Mouse (Mus musculus) intestine, postnatal 0 days (tissue): ENCODE results near the gene Med13l. TPM values are rescaled to one million over a fixed set of nuclear protein-coding genes. Genes with fewer than 3 reads are reported as not detected.
A peak's percentile ranks its signal among the peaks of the same experiment; 100 is the strongest.

Source experiments
- ATAC-seq: fragments of 200-750 bp; cut with Nextera tagmentation; 2 replicates; pipeline ENCODE4 v1.8.0; 2017; ENCODE audit warnings: mild to moderate bottlenecking, moderate TSS enrichment, moderate library complexity
- H3K27ac ChIP-seq: fragments of 300-500 bp; sonication (generic); 2 replicates; pipeline ENCODE4 v1.5.1; 2014; ENCODE audit warnings: mild to moderate bottlenecking, low read depth, low read length, moderate library complexity
- H3K27me3 ChIP-seq: fragments of 300-500 bp; sonication (generic); replicated peaks from 2 replicates; pipeline ENCODE4 v1.6.1; 2014; ENCODE audit warnings: low read length, mixed read lengths; ENCODE audit not compliant: control insufficient read depth, insufficient read depth
- H3K36me3 ChIP-seq: fragments of 300-500 bp; sonication (generic); 2 replicates; pipeline ENCODE4 v1.6.1; 2014; ENCODE audit warnings: mild to moderate bottlenecking, moderate library complexity; ENCODE audit not compliant: control insufficient read depth, insufficient read depth
- H3K4me1 ChIP-seq: fragments of 300-500 bp; sonication (generic); replicated peaks from 2 replicates; pipeline ENCODE4 v1.6.1; 2014; ENCODE audit warnings: antibody characterized with exemption, low read length, mixed read lengths; ENCODE audit not compliant: control insufficient read depth, insufficient read depth
- H3K4me2 ChIP-seq: fragments of 300-500 bp; sonication (generic); replicated peaks from 2 replicates; pipeline ENCODE4 v1.6.1; 2014; ENCODE audit warnings: low read depth, mild to moderate bottlenecking, moderate library complexity
- H3K4me3 ChIP-seq: fragments of 300-500 bp; sonication (generic); 2 replicates; pipeline ENCODE4 v1.5.1; 2014; ENCODE audit warnings: low read depth, low read length
- H3K9ac ChIP-seq: fragments of 300-500 bp; sonication (generic); 2 replicates; pipeline ENCODE4 v1.6.1; 2014; ENCODE audit warnings: mild to moderate bottlenecking, low read depth, low read length
- H3K9me3 ChIP-seq: fragments of 300-500 bp; sonication (generic); 2 replicates; pipeline ENCODE4 v1.6.1; 2016; ENCODE audit warnings: mixed run types; ENCODE audit not compliant: control insufficient read depth
- CTCF ChIP-seq: sonication (generic); IDR thresholded peaks from 2 replicates; pipeline ENCODE4 v1.5.1; 2016; ENCODE audit warnings: low read depth, mild to moderate bottlenecking, control low read depth, antibody characterized with exemption, moderate library complexity
- WGBS: fragments of 180-500 bp; shearing (Covaris S2); extraction: QIAGEN DNeasy Blood & Tissue Kit; methylation state at CpG from one replicate; pipeline ENCODE4 v1.1.7; 2014; 5-methylcytosine and 5-hydroxymethylcytosine counted together
- polyA plus RNA-seq: library from polyadenylated mRNA; unstranded; fragments of >200 nt; fragmentation: Nextera tagmentation; extraction: Ambion mirVana; gene quantifications from 2 replicates; pipeline ENCODE4 v1.2.1, GENCODE M21; 2015

Med13l gene
- polyA plus RNA-seq, 1 experiment from 2014 or later, result 5.1 TPM

GRCm38 (mm10) chr5:118550493-118550892 is 10.0 kb upstream of the Med13l start:
- no peak for TF ChIP-seq CTCF
- 0 out of 2 replicates have a peak, but pooled peaks cover 5% of the 10 kb centered on the region for H3K4me1 ChIP-seq
- H3K27ac ChIP-seq, result no peak overlapping the region
- H3K36me3 ChIP-seq, result no peaks in the 10 kb centered on the region
- no peak overlapping the region for H3K4me3 ChIP-seq
- 44% methylated on average over 5 of the region's 5 CpGs for WGBS
- H3K9ac ChIP-seq, result no peak overlapping the region
- H3K9me3 ChIP-seq, result no peaks in the 10 kb centered on the region
- H3K27me3 ChIP-seq, result no peaks in the 10 kb centered on the region
- peak; percentile 91 for ATAC-seq
- no peak overlapping the region for H3K4me2 ChIP-seq

GRCm38 (mm10) chr5:118553290-118553689 is 7.2 kb upstream of the Med13l start:
- no peak for ATAC-seq
- TF ChIP-seq CTCF, result no peak
- H3K36me3 ChIP-seq, result no peaks in the 10 kb centered on the region

GRCm38 (mm10) chr5:118555305-118555704 is 5.2 kb upstream of the Med13l start:
- Histone ChIP-seq H3K4me2 (no peak overlapping the region), H3K4me1 (peaks cover 5% of the 10 kb centered on the region; the same call in 1 of the 2 replicates), H3K9ac (no peak overlapping the region), H3K27me3 (no peaks in the 10 kb centered on the region), H3K9me3 (no peaks in the 10 kb centered on the region), H3K4me3 (no peak overlapping the region), H3K36me3 (no peaks in the 10 kb centered on the region), H3K27ac (no peak overlapping the region)
- 97% methylated on average over 4 of the region's 4 CpGs for WGBS
- peak; percentile 42 for TF ChIP-seq CTCF
- no peak for ATAC-seq

More at GRCm38 (mm10) chr5:118553290-118553689, 7.2 kb upstream of the Med13l start:
- Histone ChIP-seq H3K9me3 (no peaks in the 10 kb centered on the region), H3K27me3 (no peaks in the 10 kb centered on the region), H3K9ac (no peak overlapping the region), H3K27ac (no peak overlapping the region), H3K4me3 (no peak overlapping the region), H3K4me2 (no peak overlapping the region), H3K4me1 (peaks cover 8% of the 10 kb centered on the region; the same call in 1 of the 2 replicates)

GRCm38 (mm10) chr5:118556387-118556937 is 4.0 kb upstream of the Med13l start:
- Histone ChIP-seq H3K36me3 (no peaks in the 10 kb centered on the region), H3K27me3 (no peaks in the 10 kb centered on the region), H3K4me2 (peak overlapping the region; percentile 27), H3K9ac (no peak overlapping the region), H3K4me3 (no peak overlapping the region), H3K27ac (no peak overlapping the region), H3K9me3 (no peaks in the 10 kb centered on the region), H3K4me1 (peaks cover 3% of the 10 kb centered on the region; the same call in 1 of the 2 replicates)
- no peak for TF ChIP-seq CTCF
- 12% methylated on average over 12 of the region's 12 CpGs for WGBS
- ATAC-seq, result no peak

GRCm38 (mm10) chr5:118558841-118559240 is 1.6 kb upstream of the Med13l start:
- Histone ChIP-seq H3K9ac (no peak overlapping the region), H3K27me3 (no peaks in the 10 kb centered on the region), H3K27ac (no peak overlapping the region), H3K4me1 (peaks cover 9% of the 10 kb centered on the region; the same call in 1 of the 2 replicates), H3K4me3 (no peak overlapping the region), H3K36me3 (no peaks in the 10 kb centered on the region), H3K4me2 (no peak overlapping the region), H3K9me3 (no peaks in the 10 kb centered on the region)
- no peak for TF ChIP-seq CTCF
- 94% methylated on average over 6 of the region's 6 CpGs for WGBS
- no peak for ATAC-seq

- Histone ChIP-seq H3K4me1 (peaks cover 9% of the 10 kb centered on the region; the same call in 1 of the 2 replicates), H3K4me2 (peak overlapping the region; percentile 90), H3K36me3 (no peaks in the 10 kb centered on the region), H3K9me3 (no peaks in the 10 kb centered on the region), H3K27me3 (no peaks in the 10 kb centered on the region), H3K9ac (peak overlapping the region; percentile 89), H3K4me3 (peak overlapping the region; percentile 83), H3K27ac (peak overlapping the region; percentile 94)
- TF ChIP-seq CTCF, result peak; percentile 54
- WGBS, result 2% methylated on average over 70 of the region's 101 CpGs
- ATAC-seq, result peak; percentile 90
These were observed 695 bp upstream of the Med13l start for GRCm38 (mm10) chr5:118559584-118560384.
